Mouse (Mus musculus): ENCODE results near the gene C4b. TPM values are rescaled to one million over a fixed set of nuclear protein-coding genes. Genes with fewer than 3 reads are reported as not detected.
"Not testable (repeated sequence)": the region's sequence is repeated elsewhere in the genome, so short reads cannot be mapped to it uniquely, and the experiment has no call there.

Gene C4b
- total and polyA plus RNA-seq, 2 experiments from 2014 or later, result 0.80 to 0.93 TPM

GRCm38 (mm10) chr17:34714181-34714907, 29.3 kb downstream of the C4b start:
- not testable (repeated sequence) for H3K4me3 ChIP-seq (ENCODE audit: low read depth, low read length); H3K27me3 ChIP-seq (ENCODE audit: control insufficient read depth, insufficient read depth, low read length); ATAC-seq (ENCODE audit: insufficient read depth, low read depth); DNase-seq (ENCODE audit: low spot score); H3K9me3 ChIP-seq (replicated peaks; ENCODE audit: control insufficient read depth, low read length); H3K4me2 ChIP-seq (ENCODE audit: low read depth, low read length); H3K9ac ChIP-seq (replicated peaks; ENCODE audit: low read depth, low read length); H3K4me1 ChIP-seq (ENCODE audit: control insufficient read depth, insufficient read depth); H3K36me3 ChIP-seq (replicated peaks; ENCODE audit: control insufficient read depth, insufficient read depth, low read length); H3K27ac ChIP-seq (ENCODE audit: low read depth)
- WGBS, result 57% methylated on average over 9 of the region's 9 CpGs

DNA sequence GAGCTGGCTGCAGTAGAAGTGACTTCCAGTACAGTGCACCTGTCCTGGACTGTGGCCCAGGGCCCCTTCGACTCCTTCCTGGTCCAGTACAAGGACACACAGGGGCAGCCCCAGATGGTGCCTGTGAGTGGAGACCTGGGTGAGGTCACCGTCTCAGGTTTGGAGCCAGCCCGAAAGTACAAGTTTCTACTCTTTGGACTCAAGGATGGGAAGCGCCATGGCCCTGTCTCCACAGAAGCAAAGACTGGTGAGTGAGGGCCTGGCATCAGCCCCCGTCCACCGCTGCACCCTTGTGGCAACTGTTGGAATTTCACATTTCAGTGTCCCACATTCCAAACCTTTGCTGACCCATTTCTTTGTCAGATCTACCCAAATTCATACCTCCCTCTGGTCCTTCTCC, 30.7 kb downstream of the C4b start:
- DNase-seq (ENCODE audit: low spot score), result no peak
- H3K27ac ChIP-seq (ENCODE audit: low read depth), result no peak overlapping the region
- WGBS, result 42% methylated on average over 6 of the region's 6 CpGs
- no peak overlapping the region for H3K9ac ChIP-seq (replicated peaks; ENCODE audit: low read depth, low read length)
- H3K4me3 ChIP-seq (ENCODE audit: low read depth, low read length), result no peak overlapping the region
- TF ChIP-seq CTCF (IDR thresholded peaks at IDR 0.05; ENCODE audit: low read depth), result peak; percentile 63
- TF ChIP-seq EP300 (IDR thresholded peaks at IDR 0.05; ENCODE audit: low read depth), result no peak
- no peaks in the 10 kb centered on the region for H3K9me3 ChIP-seq (replicated peaks; ENCODE audit: control insufficient read depth, low read length)
- H3K36me3 ChIP-seq (replicated peaks; ENCODE audit: control insufficient read depth, insufficient read depth, low read length), result no peaks in the 10 kb centered on the region
- H3K4me2 ChIP-seq (ENCODE audit: low read depth, low read length), result no peak overlapping the region
- H3K4me1 ChIP-seq (ENCODE audit: control insufficient read depth, insufficient read depth), result no peaks in the 10 kb centered on the region
- no peaks in the 10 kb centered on the region for H3K27me3 ChIP-seq (ENCODE audit: control insufficient read depth, insufficient read depth, low read length)
- peak; percentile 33; the same call in 1 of the 2 replicates for ATAC-seq (ENCODE audit: insufficient read depth, low read depth)

GRCm38 (mm10) chr17:34706476-34706875, 37.2 kb downstream of the C4b start:
- H3K36me3 ChIP-seq (replicated peaks; ENCODE audit: control insufficient read depth, insufficient read depth, low read length); H3K4me1 ChIP-seq (ENCODE audit: control insufficient read depth, insufficient read depth); H3K4me2 ChIP-seq (ENCODE audit: low read depth, low read length); H3K4me3 ChIP-seq (ENCODE audit: low read depth, low read length); ATAC-seq (ENCODE audit: insufficient read depth, low read depth); DNase-seq (ENCODE audit: low spot score); H3K27me3 ChIP-seq (ENCODE audit: control insufficient read depth, insufficient read depth, low read length); H3K9ac ChIP-seq (replicated peaks; ENCODE audit: low read depth, low read length); H3K27ac ChIP-seq (ENCODE audit: low read depth); H3K9me3 ChIP-seq (replicated peaks; ENCODE audit: control insufficient read depth, low read length): not testable (repeated sequence)
- WGBS, result 67% methylated on average over 2 of the region's 2 CpGs

GRCm38 (mm10) chr17:34700671-34701071, 43.0 kb downstream of the C4b start:
- WGBS, result 39% methylated on average over 2 of the region's 2 CpGs

GRCm38 (mm10) chr17:34699575-34700408, 43.9 kb downstream of the C4b start:
- no peak overlapping the region for H3K4me2 ChIP-seq (ENCODE audit: low read depth, low read length)
- no peaks in the 10 kb centered on the region for H3K36me3 ChIP-seq (replicated peaks; ENCODE audit: control insufficient read depth, insufficient read depth, low read length)
- no peak overlapping the region for H3K27ac ChIP-seq (ENCODE audit: low read depth)
- ATAC-seq (ENCODE audit: insufficient read depth, low read depth), result no peak
- no peak overlapping the region for H3K9ac ChIP-seq (replicated peaks; ENCODE audit: low read depth, low read length)
- H3K9me3 ChIP-seq (replicated peaks; ENCODE audit: control insufficient read depth, low read length), result no peaks in the 10 kb centered on the region
- no peaks in the 10 kb centered on the region for H3K27me3 ChIP-seq (ENCODE audit: control insufficient read depth, insufficient read depth, low read length)
- TF ChIP-seq CTCF (IDR thresholded peaks at IDR 0.05; ENCODE audit: low read depth) (no peak), EP300 (IDR thresholded peaks at IDR 0.05; ENCODE audit: low read depth) (no peak)
- H3K4me3 ChIP-seq (ENCODE audit: low read depth, low read length), result no peak overlapping the region
- DNase-seq (ENCODE audit: low spot score), result no peak
- 51% methylated on average over 14 of the region's 14 CpGs for WGBS
- H3K4me1 ChIP-seq (ENCODE audit: control insufficient read depth, insufficient read depth), result no peaks in the 10 kb centered on the region

More at GRCm38 (mm10) chr17:34700671-34701071, 43.0 kb downstream of the C4b start:
- no peaks in the 10 kb centered on the region for H3K36me3 ChIP-seq (replicated peaks; ENCODE audit: control insufficient read depth, insufficient read depth, low read length)
- H3K27ac ChIP-seq (ENCODE audit: low read depth), result no peak overlapping the region
- H3K4me1 ChIP-seq (ENCODE audit: control insufficient read depth, insufficient read depth), result no peaks in the 10 kb centered on the region
- H3K27me3 ChIP-seq (ENCODE audit: control insufficient read depth, insufficient read depth, low read length), result no peaks in the 10 kb centered on the region
- ATAC-seq (ENCODE audit: insufficient read depth, low read depth) (no peak), DNase-seq (ENCODE audit: low spot score) (no peak)
- no peak for TF ChIP-seq CTCF (IDR thresholded peaks at IDR 0.05; ENCODE audit: low read depth)
- no peak for TF ChIP-seq EP300 (IDR thresholded peaks at IDR 0.05; ENCODE audit: low read depth)
- H3K4me3 ChIP-seq (ENCODE audit: low read depth, low read length), result no peak overlapping the region
- H3K4me2 ChIP-seq (ENCODE audit: low read depth, low read length), result no peak overlapping the region
- no peak overlapping the region for H3K9ac ChIP-seq (replicated peaks; ENCODE audit: low read depth, low read length)
- H3K9me3 ChIP-seq (replicated peaks; ENCODE audit: control insufficient read depth, low read length), result no peaks in the 10 kb centered on the region
